Mouse (Mus musculus) layer of hippocampus, postnatal 25 days (tissue): ENCODE measurements around the gene Zcchc14. TPM values are rescaled to one million over a fixed set of nuclear protein-coding genes. Genes with fewer than 3 reads are reported as not detected.
A peak's percentile ranks its signal among the peaks of the same experiment; 100 is the strongest.

Experiments used
- DNase-seq, 2 experiments: peaks; one replicate each; pipeline ENCODE4 v3.0.0; 2022; ENCODE audit warnings: mixed read lengths in 2 of 2, low spot score in 1 of 2; ENCODE audit errors: extremely low spot score in 1 of 2
- total RNA-seq, 2 experiments: library from RNA; stranded (reverse); gene quantifications; 2 replicates each; pipeline ENCODE4 v1.2.3; 2021

Zcchc14 gene
- total RNA-seq, 2 experiments from 2014 or later = 79.7 to 88.2 TPM

GRCm38 (mm10) chr8:121590203-121591177 lies 62.2 kb downstream of the Zcchc14 start, which contains the start of gene Map1lc3b:
Gene Map1lc3b, plus strand, starts transcription at chr8:121590361.
- peak; percentile 92 to 95 for DNase-seq

- DNase-seq = no peak
Measured at GRCm38 (mm10) chr8:121589205-121589726, 63.4 kb downstream of the Zcchc14 start.

GRCm38 (mm10) chr8:121588750-121589149 lies 64.0 kb downstream of the Zcchc14 start:
- no peak for DNase-seq

- DNase-seq = peak; percentile 97 to 99
Measured at GRCm38 (mm10) chr8:121585159-121585825, 67.4 kb downstream of the Zcchc14 start.

- DNase-seq = no peak
Measured at GRCm38 (mm10) chr8:121584730-121585129, 68.0 kb downstream of the Zcchc14 start.

- DNase-seq = no peak
Measured at GRCm38 (mm10) chr8:121583653-121584052, 69.0 kb downstream of the Zcchc14 start.

GRCm38 (mm10) chr8:121580465-121580864 lies 72.2 kb downstream of the Zcchc14 start:
- DNase-seq = no peak

GRCm38 (mm10) chr8:121578676-121579451 lies 73.8 kb downstream of the Zcchc14 start, which contains the start of gene Fbxo31:
Gene Fbxo31, minus strand, starts transcription at chr8:121578806.
- peak; percentile 91 to 94 for DNase-seq

GRCm38 (mm10) chr8:121577751-121578675 lies 74.7 kb downstream of the Zcchc14 start:
- DNase-seq = no peak

- no peak for DNase-seq
Measured at GRCm38 (mm10) chr8:121575661-121576060, 77.0 kb downstream of the Zcchc14 start.

- no peak for DNase-seq
Measured at GRCm38 (mm10) chr8:121573275-121573674, 79.4 kb downstream of the Zcchc14 start.

GRCm38 (mm10) chr8:121572121-121572520 lies 80.6 kb downstream of the Zcchc14 start:
- no peak for DNase-seq

GRCm38 (mm10) chr8:121570801-121571200 lies 81.9 kb downstream of the Zcchc14 start:
- no peak for DNase-seq

- DNase-seq = no peak
Measured at GRCm38 (mm10) chr8:121570335-121570734, 82.4 kb downstream of the Zcchc14 start.

- DNase-seq = no peak
Measured at GRCm38 (mm10) chr8:121568321-121568720, 84.4 kb downstream of the Zcchc14 start.

GRCm38 (mm10) chr8:121563701-121564100 lies 89.0 kb downstream of the Zcchc14 start:
- no peak for DNase-seq

GRCm38 (mm10) chr8:121562941-121563351 lies 89.8 kb downstream of the Zcchc14 start:
- DNase-seq = no peak

GRCm38 (mm10) chr8:121561636-121562345 lies 90.9 kb downstream of the Zcchc14 start:
- DNase-seq = no peak
